Mouse (Mus musculus) neural tube, embryonic 15.5 days (tissue): ENCODE measurements around the gene Olfr1428. TPM values are rescaled to one million over a fixed set of nuclear protein-coding genes. Genes with fewer than 3 reads are reported as not detected.
"Not testable (repeated sequence)": the region's sequence is repeated elsewhere in the genome, so short reads cannot be mapped to it uniquely, and the experiment has no call there.

ENCODE experiments used
- ATAC-seq: fragments of 200-750 bp; cut with Nextera tagmentation; 2 replicates; pipeline ENCODE4 v1.8.0; 2017; ENCODE audit warnings: mild to moderate bottlenecking, moderate TSS enrichment, moderate library complexity; ENCODE audit not compliant: low FRiP score
- H3K27ac ChIP-seq: fragments of 300-500 bp; sonication (generic); replicated peaks from 2 replicates; pipeline ENCODE4 v1.5.1; 2015; ENCODE audit warnings: mild to moderate bottlenecking, inconsistent platforms
- H3K27me3 ChIP-seq: fragments of 300-500 bp; sonication (generic); replicated peaks from 2 replicates; pipeline ENCODE4 v1.6.1; 2015; ENCODE audit warnings: inconsistent platforms
- H3K36me3 ChIP-seq: fragments of 300-500 bp; sonication (generic); 2 replicates; pipeline ENCODE4 v1.6.1; 2015; ENCODE audit warnings: inconsistent platforms
- H3K4me1 ChIP-seq: fragments of 300-500 bp; sonication (generic); 2 replicates; pipeline ENCODE4 v1.6.1; 2015; ENCODE audit warnings: inconsistent platforms
- H3K4me2 ChIP-seq: fragments of 300-500 bp; sonication (generic); 2 replicates; pipeline ENCODE4 v1.6.1; 2015; ENCODE audit warnings: inconsistent platforms, mild to moderate bottlenecking, moderate library complexity
- H3K4me3 ChIP-seq: fragments of 300-500 bp; sonication (generic); replicated peaks from 2 replicates; pipeline ENCODE4 v1.5.1; 2015; ENCODE audit warnings: mild to moderate bottlenecking, inconsistent platforms
- H3K9ac ChIP-seq: fragments of 300-500 bp; sonication (generic); replicated peaks from 2 replicates; pipeline ENCODE4 v1.6.1; 2015; ENCODE audit warnings: mild to moderate bottlenecking, inconsistent platforms
- H3K9me3 ChIP-seq: fragments of 300-500 bp; sonication (generic); replicated peaks from 2 replicates; pipeline ENCODE4 v1.6.1; 2016; ENCODE audit warnings: inconsistent platforms
- WGBS: fragments of 180-500 bp; shearing (Covaris S2); methylation state at CpG from one replicate; pipeline ENCODE4 v1.1.7; 2015; ENCODE audit warnings: mixed read lengths; 5-methylcytosine and 5-hydroxymethylcytosine counted together
- polyA plus RNA-seq: library from polyadenylated mRNA; unstranded; fragments of >200 nt; fragmentation: Nextera tagmentation; extraction: Ambion mirVana; gene quantifications from 2 replicates; pipeline ENCODE4 v1.2.1, GENCODE M21; 2015

Olfr1428 gene
- polyA plus RNA-seq, 1 experiment from 2014 or later = not detected

- 71% methylated on average over 1 of the region's 1 CpGs for WGBS
- H3K27me3 ChIP-seq, H3K27ac ChIP-seq, H3K4me3 ChIP-seq, H3K9ac ChIP-seq, H3K36me3 ChIP-seq, H3K9me3 ChIP-seq, H3K4me2 ChIP-seq, H3K4me1 ChIP-seq, ATAC-seq: not testable (repeated sequence)
Observed at GRCm38 (mm10) chr19:12067806-12068205, 47.9 kb downstream of the Olfr1428 start.

GRCm38 (mm10) chr19:12062582-12062981 is 53.1 kb downstream of the Olfr1428 start, which contains the start of gene Olfr1424:
Gene Olfr1424, minus strand, starts transcription at chr19:12062682.
- 92% methylated on average over 1 of the region's 1 CpGs for WGBS
- H3K9ac ChIP-seq, H3K36me3 ChIP-seq, H3K9me3 ChIP-seq, H3K4me2 ChIP-seq, H3K27me3 ChIP-seq, H3K27ac ChIP-seq, H3K4me1 ChIP-seq, ATAC-seq, H3K4me3 ChIP-seq: not testable (repeated sequence)

Other genes with a start within 250 kb of the Olfr1428 start
- gene Olfr1419, start 240.8 kb downstream of the Olfr1428 start, polyA plus RNA-seq = not detected in 2 replicates
- gene Olfr1420, start 229.3 kb downstream of the Olfr1428 start, polyA plus RNA-seq = not detected in 2 replicates
- 13.3 and 15.2 TPM in 2 replicates for gene Patl1, start 203.5 kb downstream of the Olfr1428 start, polyA plus RNA-seq
- gene Osbp, start 150.0 kb downstream of the Olfr1428 start, polyA plus RNA-seq = 3.4 and 3.8 TPM in 2 replicates
- gene Olfr1423, start 74.6 kb downstream of the Olfr1428 start, polyA plus RNA-seq = not detected in 2 replicates
- gene Olfr1424, start 53.2 kb downstream of the Olfr1428 start, polyA plus RNA-seq = not detected in 2 replicates
- gene Olfr1425, start 38.2 kb downstream of the Olfr1428 start, polyA plus RNA-seq = not detected in 2 replicates
- gene Olfr1426, start 23.9 kb downstream of the Olfr1428 start, polyA plus RNA-seq = not detected in 2 replicates
- not detected in 2 replicates for gene Olfr1427, start 12.6 kb downstream of the Olfr1428 start, polyA plus RNA-seq
- not detected in 2 replicates for gene Olfr76, start 7.3 kb upstream of the Olfr1428 start, polyA plus RNA-seq
- not detected in 2 replicates for gene Olfr1555-ps1, start 54.2 kb upstream of the Olfr1428 start, polyA plus RNA-seq
- not detected in 2 replicates for gene Olfr1431, start 84.7 kb upstream of the Olfr1428 start, polyA plus RNA-seq
- not detected in 2 replicates for gene Olfr1432, start 116.7 kb upstream of the Olfr1428 start, polyA plus RNA-seq
- not detected in 2 replicates for gene Olfr262, start 125.8 kb upstream of the Olfr1428 start, polyA plus RNA-seq
- not detected in 2 replicates for gene Olfr235, start 145.1 kb upstream of the Olfr1428 start, polyA plus RNA-seq
- not detected in 2 replicates for gene Olfr1434, start 164.0 kb upstream of the Olfr1428 start, polyA plus RNA-seq
- not detected in 2 replicates for gene Olfr1436, start 183.2 kb upstream of the Olfr1428 start, polyA plus RNA-seq
- not detected in 2 replicates for gene Olfr1437, start 209.2 kb upstream of the Olfr1428 start, polyA plus RNA-seq
- gene Olfr1438-ps1, start 220.0 kb upstream of the Olfr1428 start, polyA plus RNA-seq = not detected in 2 replicates